ENCODE assay signal across 10 mouse cellular contexts in genomic region chr5:122527761-122528160, GRCm38 (mm10). TPM values are rescaled to one million over a fixed set of nuclear protein-coding genes. Genes with fewer than 3 reads are reported as not detected.
DNase-seq lines count a peak whose midpoint lies in the region; ATAC-seq lines count a peak whose summit lies in the region.
"Had no signal": no experiment of that assay in that cellular context is flagged by ENCODE, and none has a peak within 500 bp of the region (broad histone marks: within the 10 kb centered on the region; RNA-seq: fewer than 3 reads in every experiment).

No protein-coding gene starts in this region.

- H3K27me3 ChIP-seq in embryonic facial prominence, embryonic 10.5 days (replicated peaks; ENCODE audit: low read depth, poor library complexity, severe bottlenecking), result no peaks in the 10 kb centered on the region
- no peaks in the 10 kb centered on the region for H3K27me3 ChIP-seq in heart, embryonic 13.5 days (replicated peaks)
- no peaks in the 10 kb centered on the region for H3K27me3 ChIP-seq in limb, embryonic 13.5 days

- peak overlapping the region; percentile 57 for H3K4me2 ChIP-seq in heart, embryonic 13.5 days
- peak overlapping the region; percentile 53 for H3K4me2 ChIP-seq in limb, embryonic 13.5 days (replicated peaks)

- DNase-seq in kidney, adult 18-20 months, result peak; percentile 36
- DNase-seq in kidney, postnatal 14 days, result no peak
- peak; percentile 58 for DNase-seq in embryonic facial prominence, embryonic 10.5 days (ENCODE audit: low spot score)
- no peak for DNase-seq in frontal cortex, adult 2 months (ENCODE audit: extremely low spot score in 1 of 2, low spot score in 1 of 2)
- DNase-seq in frontal cortex, postnatal 14 days (ENCODE audit: low spot score in 2 of 2), result no peak
- no peak for DNase-seq in layer of hippocampus, adult 11-12 months (ENCODE audit: low spot score)
- DNase-seq: cerebellum, adult 9-11 months; gastrocnemius, postnatal 14 days had no signal

- no peaks in the 10 kb centered on the region for H3K9me3 ChIP-seq in embryonic facial prominence, embryonic 10.5 days
- no peaks in the 10 kb centered on the region for H3K9me3 ChIP-seq in heart, embryonic 13.5 days
- H3K9me3 ChIP-seq in limb, embryonic 13.5 days, result no peaks in the 10 kb centered on the region

- peak overlapping the region; percentile 35; the same call in 1 of the 2 replicates for H3K4me3 ChIP-seq in embryonic facial prominence, embryonic 10.5 days
- peak overlapping the region; percentile 18; the same call in 1 of the 2 replicates for H3K4me3 ChIP-seq in heart, embryonic 13.5 days
- 0 out of 2 replicates have a peak overlapping the region, but pooled peaks have one; percentile 8 for H3K4me3 ChIP-seq in limb, embryonic 13.5 days

- WGBS in embryonic facial prominence, embryonic 10.5 days, result 26% methylated on average over 11 of the region's 11 CpGs
- 14% methylated on average over 11 of the region's 11 CpGs for WGBS in heart, embryonic 13.5 days
- WGBS in limb, embryonic 13.5 days, result 20% methylated on average over 11 of the region's 11 CpGs

- peak overlapping the region; percentile 77 for H3K9ac ChIP-seq in heart, embryonic 13.5 days
- peak overlapping the region; percentile 14; the same call in 1 of the 2 replicates for H3K9ac ChIP-seq in limb, embryonic 13.5 days

- H3K4me1 ChIP-seq in embryonic facial prominence, embryonic 10.5 days, result peaks cover 57% of the 10 kb centered on the region
- peaks cover 78% of the 10 kb centered on the region for H3K4me1 ChIP-seq in heart, embryonic 13.5 days
- peaks cover 43% of the 10 kb centered on the region for H3K4me1 ChIP-seq in limb, embryonic 13.5 days

- peaks cover 15% of the 10 kb centered on the region for H3K36me3 ChIP-seq in embryonic facial prominence, embryonic 10.5 days (replicated peaks)
- peaks cover 8% of the 10 kb centered on the region; the same call in 1 of the 2 replicates for H3K36me3 ChIP-seq in heart, embryonic 13.5 days
- H3K36me3 ChIP-seq in limb, embryonic 13.5 days, result no peaks in the 10 kb centered on the region

- H3K27ac ChIP-seq in embryonic facial prominence, embryonic 10.5 days (replicated peaks), result peak overlapping the region; percentile 84
- peak overlapping the region; percentile 96 for H3K27ac ChIP-seq in heart, embryonic 13.5 days (replicated peaks)
- H3K27ac ChIP-seq in limb, embryonic 13.5 days, result peak overlapping the region; percentile 88

- no peak for ATAC-seq in heart, embryonic 13.5 days (ENCODE audit: extremely low read depth, insufficient number of reproducible peaks, low FRiP score, low TSS enrichment)
- peak; percentile 64; the same call in 1 of the 2 replicates for ATAC-seq in limb, embryonic 13.5 days (ENCODE audit: low FRiP score, low read depth)

RNA-seq across cellular contexts. Expression of gene Atp2a2, which starts 25.7 kb away (rescaled TPM):
- polyA plus RNA-seq in embryonic facial prominence, embryonic 10.5 days (2016; fragmentation: Nextera tagmentation; extraction: Ambion mirVana), result 35.3 and 38.1 TPM in 2 replicates
- polyA plus RNA-seq in heart, embryonic 13.5 days (2015; fragmentation: Nextera tagmentation; extraction: Ambion mirVana), result 221 and 227 TPM in 2 replicates
- 27.0 and 28.3 TPM in 2 replicates for polyA plus RNA-seq in limb, embryonic 13.5 days (2015; fragmentation: Nextera tagmentation; extraction: Ambion mirVana)
- 269 and 275 TPM in 2 replicates for polyA plus RNA-seq in frontal cortex, adult 2 months (2012; rRNA removed)

Comparison
In these comparisons a context has a peak if more than half of its experiments do, and no peak if none do; other contexts are left out.
1. DNase-seq: peak in kidney, adult 18-20 months (single experiment) and embryonic facial prominence, embryonic 10.5 days (single experiment); none in kidney, postnatal 14 days (single experiment), frontal cortex, adult 2 months (0 of 2), frontal cortex, postnatal 14 days (0 of 2) and layer of hippocampus, adult 11-12 months (single experiment).
2. Peak in every context shown above with its lines, with median percentiles within 50 percentile points of each other: H3K27ac ChIP-seq and H3K4me3 ChIP-seq.